Mouse (Mus musculus): ENCODE measurements around the gene Taok3. TPM values are rescaled to one million over a fixed set of nuclear protein-coding genes. Genes with fewer than 3 reads are reported as not detected.

The Taok3 gene
- polyA plus RNA-seq, 1 experiment from 2014 or later: 41.8 TPM

DNA sequence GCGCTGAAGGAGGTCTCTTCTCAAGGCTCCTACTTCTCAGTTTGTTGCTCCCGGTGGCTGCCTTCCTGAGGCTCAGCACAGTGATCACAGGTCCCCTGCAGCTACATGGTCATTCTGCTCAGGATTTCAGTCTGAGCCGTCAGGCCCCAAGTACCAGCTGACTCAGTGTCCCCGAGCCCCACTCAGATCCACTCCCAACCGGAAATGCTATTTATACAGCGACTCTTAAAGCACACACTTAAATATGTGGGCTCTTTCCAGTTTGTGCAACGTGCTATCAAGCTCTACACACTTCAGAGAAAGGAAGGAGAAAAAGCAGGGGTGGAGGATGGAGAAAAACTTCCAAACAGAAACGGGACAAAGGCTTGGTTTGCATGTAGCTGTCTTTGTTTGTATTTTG is 56.0 kb downstream of the Taok3 start:
- Histone ChIP-seq H3K4me2 (ENCODE audit: low read depth, low read length) (no peak overlapping the region), H3K9me3 (replicated peaks; ENCODE audit: control insufficient read depth, low read length) (no peaks in the 10 kb centered on the region), H3K9ac (ENCODE audit: low read depth, low read length) (no peak overlapping the region), H3K27ac (ENCODE audit: low read length) (no peak overlapping the region), H3K36me3 (ENCODE audit: control insufficient read depth, insufficient read depth) (peaks cover 20% of the 10 kb centered on the region), H3K27me3 (ENCODE audit: control insufficient read depth, insufficient read depth, low read depth, low read length) (no peaks in the 10 kb centered on the region), H3K4me3 (ENCODE audit: low read depth, low read length) (no peak overlapping the region), H3K4me1 (ENCODE audit: control insufficient read depth, low read depth, low read length) (no peaks in the 10 kb centered on the region)
- WGBS (ENCODE audit: insufficient replicate concordance): 87% methylated on average over 8 of the region's 8 CpGs
- ATAC-seq (ENCODE audit: low read depth): no peak

DNA sequence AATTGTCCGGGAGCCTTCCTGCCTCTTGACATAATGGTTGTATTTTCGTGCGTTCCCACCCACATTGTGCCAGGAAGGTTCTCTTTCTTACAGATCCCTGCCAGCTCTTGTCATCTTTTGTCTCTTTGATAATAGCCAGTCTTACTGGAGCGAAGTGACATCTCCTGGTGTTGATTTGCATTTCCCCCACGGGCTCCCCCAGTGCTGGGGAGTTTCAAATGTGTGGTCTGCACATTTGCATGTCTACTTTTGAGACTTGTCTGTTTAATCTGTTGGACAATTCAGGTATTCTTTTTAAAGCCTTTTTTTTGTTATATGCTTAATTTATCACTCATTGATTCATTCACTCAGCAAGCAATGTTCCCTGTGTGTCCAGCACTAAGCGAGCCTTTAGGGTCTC is 58.1 kb downstream of the Taok3 start:
- no peak overlapping the region for H3K27ac ChIP-seq (ENCODE audit: low read length)
- no peak overlapping the region for H3K4me2 ChIP-seq (ENCODE audit: low read depth, low read length)
- no peaks in the 10 kb centered on the region for H3K9me3 ChIP-seq (replicated peaks; ENCODE audit: control insufficient read depth, low read length)
- H3K27me3 ChIP-seq (ENCODE audit: control insufficient read depth, insufficient read depth, low read depth, low read length): no peaks in the 10 kb centered on the region
- H3K4me1 ChIP-seq (ENCODE audit: control insufficient read depth, low read depth, low read length): peaks cover 9% of the 10 kb centered on the region
- H3K9ac ChIP-seq (ENCODE audit: low read depth, low read length): no peak overlapping the region
- no peak for ATAC-seq (ENCODE audit: low read depth)
- H3K36me3 ChIP-seq (ENCODE audit: control insufficient read depth, insufficient read depth): peaks cover 15% of the 10 kb centered on the region
- H3K4me3 ChIP-seq (ENCODE audit: low read depth, low read length): no peak overlapping the region
- 81% methylated on average over 6 of the region's 6 CpGs for WGBS (ENCODE audit: insufficient replicate concordance)

DNA sequence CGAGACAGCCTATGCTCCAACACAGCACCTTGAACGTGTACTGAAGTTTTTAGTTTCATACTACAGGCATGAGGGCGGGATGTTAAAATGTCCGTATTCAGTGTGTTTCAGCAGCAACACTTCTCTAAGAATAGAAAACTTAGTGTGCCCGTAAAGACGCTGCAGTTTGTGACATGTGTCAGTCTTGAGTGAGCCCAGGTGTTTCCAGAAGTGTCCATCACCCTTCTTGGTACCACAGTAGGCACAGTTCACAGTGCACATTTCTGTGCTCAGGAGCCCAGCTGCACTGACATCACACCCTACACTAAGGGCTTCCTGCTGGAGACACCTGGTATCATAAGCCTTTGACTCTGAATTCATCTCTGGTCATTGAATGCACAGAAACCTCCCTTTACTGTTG is 58.6 kb downstream of the Taok3 start:
- no peak overlapping the region for H3K4me3 ChIP-seq (ENCODE audit: low read depth, low read length)
- H3K4me2 ChIP-seq (ENCODE audit: low read depth, low read length): no peak overlapping the region
- no peaks in the 10 kb centered on the region for H3K9me3 ChIP-seq (replicated peaks; ENCODE audit: control insufficient read depth, low read length)
- peaks cover 9% of the 10 kb centered on the region for H3K4me1 ChIP-seq (ENCODE audit: control insufficient read depth, low read depth, low read length)
- H3K9ac ChIP-seq (ENCODE audit: low read depth, low read length): no peak overlapping the region
- peaks cover 12% of the 10 kb centered on the region for H3K36me3 ChIP-seq (ENCODE audit: control insufficient read depth, insufficient read depth)
- no peak overlapping the region for H3K27ac ChIP-seq (ENCODE audit: low read length)
- no peak for ATAC-seq (ENCODE audit: low read depth)
- WGBS (ENCODE audit: insufficient replicate concordance): 82% methylated on average over 6 of the region's 6 CpGs
- no peaks in the 10 kb centered on the region for H3K27me3 ChIP-seq (ENCODE audit: control insufficient read depth, insufficient read depth, low read depth, low read length)

DNA sequence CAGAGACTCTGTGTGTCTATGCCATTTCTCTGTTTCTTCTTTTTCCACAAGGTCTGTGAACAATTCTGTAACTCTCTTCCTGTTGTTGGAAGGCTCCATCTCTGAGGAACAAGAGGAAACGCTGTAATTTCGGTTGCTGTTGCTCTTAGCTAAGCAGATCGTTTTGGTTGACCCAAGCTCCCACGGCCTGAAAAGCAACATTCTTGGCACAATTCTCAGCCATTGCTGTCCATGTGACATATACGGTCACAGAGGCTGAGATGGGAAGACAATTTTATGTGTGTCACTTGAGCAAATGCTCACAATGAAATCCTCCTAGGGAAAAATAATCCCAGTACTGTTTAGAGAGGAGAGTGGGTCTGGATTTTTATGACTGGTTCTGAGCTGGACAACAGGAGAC is 62.0 kb downstream of the Taok3 start:
- H3K36me3 ChIP-seq (ENCODE audit: control insufficient read depth, insufficient read depth): peaks cover 33% of the 10 kb centered on the region
- peaks cover 9% of the 10 kb centered on the region for H3K4me1 ChIP-seq (ENCODE audit: control insufficient read depth, low read depth, low read length)
- peaks cover 6% of the 10 kb centered on the region for H3K9me3 ChIP-seq (replicated peaks; ENCODE audit: control insufficient read depth, low read length)
- H3K4me2 ChIP-seq (ENCODE audit: low read depth, low read length): no peak overlapping the region
- no peak overlapping the region for H3K27ac ChIP-seq (ENCODE audit: low read length)
- H3K9ac ChIP-seq (ENCODE audit: low read depth, low read length): no peak overlapping the region
- WGBS (ENCODE audit: insufficient replicate concordance): 67% methylated on average over 5 of the region's 5 CpGs
- H3K4me3 ChIP-seq (ENCODE audit: low read depth, low read length): no peak overlapping the region
- no peak for ATAC-seq (ENCODE audit: low read depth)
- no peaks in the 10 kb centered on the region for H3K27me3 ChIP-seq (ENCODE audit: control insufficient read depth, insufficient read depth, low read depth, low read length)

DNA sequence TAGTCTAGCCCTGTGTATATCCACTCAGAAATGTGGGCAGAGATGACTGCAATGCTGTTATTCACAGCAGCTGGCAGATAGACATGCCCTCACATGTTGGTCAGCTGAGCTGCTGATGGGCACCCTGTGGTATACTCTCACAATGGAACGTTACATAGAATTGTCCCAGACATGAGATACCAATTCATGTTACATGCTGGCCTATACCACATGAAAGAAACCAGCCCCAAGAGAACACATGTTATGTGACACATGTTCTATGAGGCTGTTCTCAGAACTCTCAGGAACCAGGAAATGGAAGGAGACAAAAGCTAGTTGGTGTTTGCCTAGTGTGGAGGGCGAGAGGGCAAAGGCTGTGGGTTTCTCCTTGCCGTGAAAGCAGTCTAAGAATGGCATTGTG is 62.5 kb downstream of the Taok3 start:
- Histone ChIP-seq H3K27me3 (ENCODE audit: control insufficient read depth, insufficient read depth, low read depth, low read length) (no peaks in the 10 kb centered on the region), H3K4me2 (ENCODE audit: low read depth, low read length) (no peak overlapping the region), H3K36me3 (ENCODE audit: control insufficient read depth, insufficient read depth) (peaks cover 34% of the 10 kb centered on the region), H3K4me1 (ENCODE audit: control insufficient read depth, low read depth, low read length) (peaks cover 9% of the 10 kb centered on the region), H3K4me3 (ENCODE audit: low read depth, low read length) (no peak overlapping the region), H3K27ac (ENCODE audit: low read length) (no peak overlapping the region), H3K9me3 (replicated peaks; ENCODE audit: control insufficient read depth, low read length) (peaks cover 6% of the 10 kb centered on the region), H3K9ac (ENCODE audit: low read depth, low read length) (no peak overlapping the region)
- no peak for ATAC-seq (ENCODE audit: low read depth)
- WGBS (ENCODE audit: insufficient replicate concordance): 78% methylated on average over 3 of the region's 3 CpGs

DNA sequence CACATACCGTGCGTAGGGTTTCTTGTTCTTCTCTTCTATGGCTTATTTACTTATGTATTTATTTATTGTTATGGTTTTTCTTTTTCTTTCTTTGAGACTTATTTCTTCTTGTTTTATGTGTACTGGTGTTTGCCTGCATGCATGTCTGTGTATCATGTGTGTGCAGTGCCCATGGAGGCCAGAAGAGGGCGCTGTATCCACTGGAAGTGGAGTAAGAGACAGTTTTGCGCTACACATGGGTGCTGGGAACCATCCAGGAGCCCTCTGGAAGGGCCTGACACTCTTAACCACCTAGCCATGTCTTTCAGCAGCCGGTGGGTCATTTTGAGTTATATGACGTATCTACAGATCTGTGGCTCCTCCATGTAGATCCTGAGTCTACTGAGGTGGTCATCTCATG is 64.9 kb downstream of the Taok3 start:
- no peak overlapping the region for H3K9ac ChIP-seq (ENCODE audit: low read depth, low read length)

DNA sequence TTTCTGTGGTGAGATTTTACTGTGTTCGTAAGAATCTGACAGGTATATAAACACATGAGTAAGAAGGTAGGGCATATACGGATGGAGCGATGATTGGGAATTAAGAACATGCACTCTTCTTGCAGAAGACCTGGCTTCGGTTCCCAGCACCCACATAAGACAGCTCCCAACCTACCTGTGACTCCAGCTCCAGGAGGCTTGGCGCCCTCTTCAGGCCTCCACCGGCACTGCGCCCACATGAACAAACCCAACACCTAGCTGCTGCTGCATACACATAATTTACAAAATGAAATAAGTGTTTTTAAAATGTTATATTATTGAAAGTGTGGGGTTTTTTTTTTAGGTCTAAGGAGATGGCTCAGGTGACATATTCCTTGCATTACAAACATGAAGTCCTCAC is 65.7 kb downstream of the Taok3 start:
- no peaks in the 10 kb centered on the region for H3K27me3 ChIP-seq (ENCODE audit: control insufficient read depth, insufficient read depth, low read depth, low read length)
- H3K4me2 ChIP-seq (ENCODE audit: low read depth, low read length): no peak overlapping the region
- H3K9me3 ChIP-seq (replicated peaks; ENCODE audit: control insufficient read depth, low read length): peaks cover 6% of the 10 kb centered on the region
- ATAC-seq (ENCODE audit: low read depth): no peak
- H3K36me3 ChIP-seq (ENCODE audit: control insufficient read depth, insufficient read depth): peaks cover 43% of the 10 kb centered on the region
- no peak overlapping the region for H3K27ac ChIP-seq (ENCODE audit: low read length)
- H3K4me1 ChIP-seq (ENCODE audit: control insufficient read depth, low read depth, low read length): peaks cover 9% of the 10 kb centered on the region
- no peak overlapping the region for H3K9ac ChIP-seq (ENCODE audit: low read depth, low read length)
- 95% methylated on average over 7 of the region's 7 CpGs for WGBS (ENCODE audit: insufficient replicate concordance)
- H3K4me3 ChIP-seq (ENCODE audit: low read depth, low read length): no peak overlapping the region

More for the DNA sequence above, 64.9 kb downstream of the Taok3 start:
- no peak for ATAC-seq (ENCODE audit: low read depth)
- H3K27me3 ChIP-seq (ENCODE audit: control insufficient read depth, insufficient read depth, low read depth, low read length): no peaks in the 10 kb centered on the region
- H3K4me1 ChIP-seq (ENCODE audit: control insufficient read depth, low read depth, low read length): peaks cover 9% of the 10 kb centered on the region
- H3K36me3 ChIP-seq (ENCODE audit: control insufficient read depth, insufficient read depth): peaks cover 43% of the 10 kb centered on the region
- peaks cover 6% of the 10 kb centered on the region for H3K9me3 ChIP-seq (replicated peaks; ENCODE audit: control insufficient read depth, low read length)
- no peak overlapping the region for H3K27ac ChIP-seq (ENCODE audit: low read length)
- no peak overlapping the region for H3K4me2 ChIP-seq (ENCODE audit: low read depth, low read length)
- 87% methylated on average over 6 of the region's 6 CpGs for WGBS (ENCODE audit: insufficient replicate concordance)
- H3K4me3 ChIP-seq (ENCODE audit: low read depth, low read length): no peak overlapping the region

DNA sequence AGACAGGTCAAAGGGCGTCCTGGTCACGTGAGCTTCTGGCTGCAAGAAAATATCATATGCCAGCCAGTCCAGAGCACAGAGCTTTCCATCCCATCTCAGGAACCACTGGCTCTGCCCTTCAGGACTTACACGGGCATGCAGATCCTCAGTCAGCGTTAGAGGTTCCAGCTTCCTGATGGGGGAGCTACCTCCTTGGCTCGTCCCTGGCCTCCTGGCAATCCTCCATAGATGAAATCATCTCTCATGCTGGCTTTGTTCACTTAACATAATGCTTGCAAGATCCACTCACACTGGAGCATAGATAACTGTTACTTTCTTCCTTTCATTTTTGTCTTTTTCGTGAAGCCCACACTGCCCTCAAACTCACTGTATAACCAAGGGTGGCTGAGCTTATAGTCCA is 72.1 kb downstream of the Taok3 start:
- ATAC-seq (ENCODE audit: low read depth): peak; percentile 39; the same call in 1 of the 2 replicates
- H3K9me3 ChIP-seq (replicated peaks; ENCODE audit: control insufficient read depth, low read length): no peaks in the 10 kb centered on the region
- no peak overlapping the region for H3K27ac ChIP-seq (ENCODE audit: low read length)
- H3K4me2 ChIP-seq (ENCODE audit: low read depth, low read length): no peak overlapping the region
- no peak overlapping the region for H3K4me3 ChIP-seq (ENCODE audit: low read depth, low read length)
- no peak overlapping the region for H3K9ac ChIP-seq (ENCODE audit: low read depth, low read length)
- H3K27me3 ChIP-seq (ENCODE audit: control insufficient read depth, insufficient read depth, low read depth, low read length): no peaks in the 10 kb centered on the region
- 75% methylated on average over 6 of the region's 6 CpGs for WGBS (ENCODE audit: insufficient replicate concordance)
- H3K36me3 ChIP-seq (ENCODE audit: control insufficient read depth, insufficient read depth): peaks cover 36% of the 10 kb centered on the region
- H3K4me1 ChIP-seq (ENCODE audit: control insufficient read depth, low read depth, low read length): 0 out of 2 replicates have a peak, but pooled peaks cover 2% of the 10 kb centered on the region

DNA sequence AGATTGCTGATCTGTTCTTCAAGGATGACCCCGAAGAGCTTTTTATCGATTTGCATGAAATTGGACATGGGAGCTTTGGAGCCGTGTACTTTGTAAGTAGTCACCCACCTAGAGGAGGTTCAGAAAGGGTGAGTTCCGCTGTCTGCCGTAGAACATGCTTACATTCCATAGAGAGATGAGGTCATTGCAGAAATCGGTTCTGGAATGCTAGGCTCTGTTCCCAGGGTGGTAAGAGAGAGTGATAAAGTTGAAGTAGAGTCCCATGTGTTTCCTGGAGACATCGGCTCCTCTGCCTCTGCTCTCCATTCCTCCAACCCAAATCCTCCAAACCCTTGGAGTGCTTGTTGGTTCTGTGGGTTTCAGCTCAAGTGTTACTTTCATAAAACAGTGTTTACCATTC is 73.8 kb downstream of the Taok3 start:
- 82% methylated on average over 7 of the region's 7 CpGs for WGBS (ENCODE audit: insufficient replicate concordance)
- Histone ChIP-seq H3K36me3 (ENCODE audit: control insufficient read depth, insufficient read depth) (peaks cover 44% of the 10 kb centered on the region), H3K4me2 (ENCODE audit: low read depth, low read length) (no peak overlapping the region), H3K9me3 (replicated peaks; ENCODE audit: control insufficient read depth, low read length) (no peaks in the 10 kb centered on the region), H3K27me3 (ENCODE audit: control insufficient read depth, insufficient read depth, low read depth, low read length) (no peaks in the 10 kb centered on the region), H3K4me3 (ENCODE audit: low read depth, low read length) (no peak overlapping the region), H3K27ac (ENCODE audit: low read length) (no peak overlapping the region), H3K4me1 (ENCODE audit: control insufficient read depth, low read depth, low read length) (0 out of 2 replicates have a peak, but pooled peaks cover 2% of the 10 kb centered on the region), H3K9ac (ENCODE audit: low read depth, low read length) (no peak overlapping the region)
- no peak for ATAC-seq (ENCODE audit: low read depth)
